Mouse (Mus musculus) forebrain, embryonic 12.5 days (tissue): ENCODE results near the gene Fibcd1. TPM values are rescaled to one million over a fixed set of nuclear protein-coding genes. Genes with fewer than 3 reads are reported as not detected.
A peak's percentile ranks its signal among the peaks of the same experiment; 100 is the strongest.

Source experiments
- ATAC-seq: fragments of 200-750 bp; cut with Nextera tagmentation; 2 replicates; pipeline ENCODE4 v1.8.0; 2017; ENCODE audit warnings: moderate TSS enrichment; ENCODE audit not compliant: low FRiP score
- H3K27ac ChIP-seq: fragments of 300-500 bp; sonication (generic); 2 replicates; pipeline ENCODE4 v1.5.1; 2016; ENCODE audit warnings: mild to moderate bottlenecking
- H3K27me3 ChIP-seq: fragments of 300-500 bp; sonication (generic); 2 replicates; pipeline ENCODE4 v1.6.1; 2016; ENCODE audit warnings: mild to moderate bottlenecking
- H3K36me3 ChIP-seq: fragments of 300-500 bp; sonication (generic); replicated peaks from 2 replicates; pipeline ENCODE4 v1.6.1; 2016; ENCODE audit warnings: mild to moderate bottlenecking
- H3K4me1 ChIP-seq: fragments of 300-500 bp; sonication (generic); 2 replicates; pipeline ENCODE4 v1.6.1; 2016
- H3K4me2 ChIP-seq: fragments of 300-500 bp; sonication (generic); 2 replicates; pipeline ENCODE4 v1.6.1; 2016; ENCODE audit warnings: mild to moderate bottlenecking, moderate library complexity
- H3K4me3 ChIP-seq: fragments of 300-500 bp; sonication (generic); replicated peaks from 2 replicates; pipeline ENCODE4 v1.5.1; 2016; ENCODE audit warnings: mild to moderate bottlenecking
- H3K9ac ChIP-seq: fragments of 300-500 bp; sonication (generic); 2 replicates; pipeline ENCODE4 v1.6.1; 2016; ENCODE audit warnings: mild to moderate bottlenecking
- H3K9me3 ChIP-seq: fragments of 300-500 bp; sonication (generic); 2 replicates; pipeline ENCODE4 v1.6.1; 2016
- WGBS: fragments of 180-500 bp; shearing (Covaris S2); methylation state at CpG from one replicate; pipeline ENCODE4 v1.1.7; 2016; 5-methylcytosine and 5-hydroxymethylcytosine counted together
- polyA plus RNA-seq: library from polyadenylated mRNA; unstranded; fragments of >200 nt; fragmentation: Nextera tagmentation; extraction: Ambion mirVana; gene quantifications from 2 replicates; pipeline ENCODE4 v1.2.1, GENCODE M21; 2016

Gene Fibcd1
- polyA plus RNA-seq, 1 experiment from 2014 or later, result 1.2 TPM

GRCm38 (mm10) chr2:31823933-31824730 is 21.7 kb downstream of the Fibcd1 start:
- WGBS, result 78% methylated on average over 11 of the region's 15 CpGs
- H3K36me3 ChIP-seq, result no peaks in the 10 kb centered on the region
- no peak for ATAC-seq
- peak overlapping the region; percentile 25; the same call in 1 of the 2 replicates for H3K27ac ChIP-seq
- H3K27me3 ChIP-seq, result peaks cover 44% of the 10 kb centered on the region
- H3K9ac ChIP-seq, result no peak overlapping the region
- H3K4me3 ChIP-seq, result no peak overlapping the region
- H3K4me1 ChIP-seq, result peaks cover 52% of the 10 kb centered on the region
- no peaks in the 10 kb centered on the region for H3K9me3 ChIP-seq
- no peak overlapping the region for H3K4me2 ChIP-seq

DNA sequence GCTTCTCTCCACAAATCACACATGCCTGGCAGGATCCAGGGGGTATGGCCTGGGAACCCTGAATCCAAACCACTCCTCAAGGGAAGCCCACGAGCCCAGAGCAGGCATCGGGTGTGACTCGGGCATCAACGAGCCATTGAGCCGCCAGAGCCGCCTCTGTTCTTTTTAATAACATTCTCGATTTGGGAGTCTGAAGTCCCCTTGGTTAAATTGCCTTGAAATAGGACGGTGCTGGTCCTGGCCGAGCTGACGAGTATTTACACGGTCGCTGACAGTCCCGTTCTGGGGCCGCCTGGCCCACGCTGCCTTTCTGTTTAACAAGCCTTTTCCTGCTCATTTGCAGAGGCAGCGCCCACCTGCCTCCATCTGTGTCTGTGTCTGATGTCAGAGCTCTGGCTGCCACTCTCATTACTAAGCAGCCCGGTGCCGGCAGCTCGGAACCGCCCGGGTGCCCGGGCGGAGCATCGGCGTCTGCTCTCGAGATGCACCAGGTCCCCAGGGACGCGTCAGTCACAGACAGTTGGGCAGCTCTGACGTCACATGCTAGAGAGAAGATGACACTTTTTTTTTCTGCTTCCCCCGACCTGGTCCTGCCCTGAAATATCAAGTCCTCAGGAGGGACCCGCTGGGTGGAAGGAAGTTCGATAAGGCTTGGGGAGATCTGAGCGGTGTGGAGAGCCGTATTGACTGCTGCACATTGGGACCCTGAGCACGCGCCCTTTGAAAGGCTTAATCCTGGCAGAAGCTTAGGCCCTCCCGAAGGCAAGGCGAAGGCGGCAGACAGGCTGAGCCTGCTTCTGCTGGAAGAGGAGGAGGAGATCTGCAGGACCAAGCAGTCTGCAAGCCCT is 23.1 kb downstream of the Fibcd1 start:
- WGBS, result 14% methylated on average over 39 of the region's 39 CpGs

GRCm38 (mm10) chr2:31815367-31815766 is 30.4 kb downstream of the Fibcd1 start:
- H3K4me3 ChIP-seq, result no peak overlapping the region
- no peak overlapping the region for H3K27ac ChIP-seq

More for the DNA sequence above, 23.1 kb downstream of the Fibcd1 start:
- Histone ChIP-seq H3K9ac (peak overlapping the region; percentile 49), H3K36me3 (no peaks in the 10 kb centered on the region), H3K4me2 (peak overlapping the region; percentile 54), H3K9me3 (no peaks in the 10 kb centered on the region), H3K27ac (peak overlapping the region; percentile 61), H3K4me3 (peak overlapping the region; percentile 32), H3K4me1 (peaks cover 38% of the 10 kb centered on the region), H3K27me3 (peaks cover 44% of the 10 kb centered on the region)
- ATAC-seq, result peak; percentile 73

GRCm38 (mm10) chr2:31814699-31815098 is 31.1 kb downstream of the Fibcd1 start:
- ATAC-seq, result no peak

More at GRCm38 (mm10) chr2:31815367-31815766, 30.4 kb downstream of the Fibcd1 start:
- Histone ChIP-seq H3K9ac (no peak overlapping the region), H3K27me3 (peaks cover 29% of the 10 kb centered on the region), H3K36me3 (no peaks in the 10 kb centered on the region), H3K4me1 (peaks cover 4% of the 10 kb centered on the region; the same call in 1 of the 2 replicates), H3K9me3 (no peaks in the 10 kb centered on the region), H3K4me2 (no peak overlapping the region)
- ATAC-seq, result peak; percentile 20; the same call in 1 of the 2 replicates
- WGBS, result 34% methylated on average over 5 of the region's 5 CpGs

GRCm38 (mm10) chr2:31813641-31814040 is 32.2 kb downstream of the Fibcd1 start:
- H3K36me3 ChIP-seq, result no peaks in the 10 kb centered on the region
- H3K9ac ChIP-seq, result no peak overlapping the region
- H3K27ac ChIP-seq, result no peak overlapping the region
- peaks cover 21% of the 10 kb centered on the region for H3K4me1 ChIP-seq
- no peak for ATAC-seq
- 87% methylated on average over 4 of the region's 4 CpGs for WGBS
- no peaks in the 10 kb centered on the region for H3K9me3 ChIP-seq
- no peak overlapping the region for H3K4me2 ChIP-seq
- peaks cover 32% of the 10 kb centered on the region for H3K27me3 ChIP-seq
- H3K4me3 ChIP-seq, result no peak overlapping the region

More at GRCm38 (mm10) chr2:31814699-31815098, 31.1 kb downstream of the Fibcd1 start:
- no peak overlapping the region for H3K9ac ChIP-seq
- peaks cover 10% of the 10 kb centered on the region for H3K4me1 ChIP-seq
- H3K4me2 ChIP-seq, result no peak overlapping the region
- peaks cover 29% of the 10 kb centered on the region for H3K27me3 ChIP-seq
- WGBS, result 84% methylated on average over 7 of the region's 7 CpGs
- H3K9me3 ChIP-seq, result no peaks in the 10 kb centered on the region
- H3K27ac ChIP-seq, result no peak overlapping the region
- H3K36me3 ChIP-seq, result no peaks in the 10 kb centered on the region
- no peak overlapping the region for H3K4me3 ChIP-seq

DNA sequence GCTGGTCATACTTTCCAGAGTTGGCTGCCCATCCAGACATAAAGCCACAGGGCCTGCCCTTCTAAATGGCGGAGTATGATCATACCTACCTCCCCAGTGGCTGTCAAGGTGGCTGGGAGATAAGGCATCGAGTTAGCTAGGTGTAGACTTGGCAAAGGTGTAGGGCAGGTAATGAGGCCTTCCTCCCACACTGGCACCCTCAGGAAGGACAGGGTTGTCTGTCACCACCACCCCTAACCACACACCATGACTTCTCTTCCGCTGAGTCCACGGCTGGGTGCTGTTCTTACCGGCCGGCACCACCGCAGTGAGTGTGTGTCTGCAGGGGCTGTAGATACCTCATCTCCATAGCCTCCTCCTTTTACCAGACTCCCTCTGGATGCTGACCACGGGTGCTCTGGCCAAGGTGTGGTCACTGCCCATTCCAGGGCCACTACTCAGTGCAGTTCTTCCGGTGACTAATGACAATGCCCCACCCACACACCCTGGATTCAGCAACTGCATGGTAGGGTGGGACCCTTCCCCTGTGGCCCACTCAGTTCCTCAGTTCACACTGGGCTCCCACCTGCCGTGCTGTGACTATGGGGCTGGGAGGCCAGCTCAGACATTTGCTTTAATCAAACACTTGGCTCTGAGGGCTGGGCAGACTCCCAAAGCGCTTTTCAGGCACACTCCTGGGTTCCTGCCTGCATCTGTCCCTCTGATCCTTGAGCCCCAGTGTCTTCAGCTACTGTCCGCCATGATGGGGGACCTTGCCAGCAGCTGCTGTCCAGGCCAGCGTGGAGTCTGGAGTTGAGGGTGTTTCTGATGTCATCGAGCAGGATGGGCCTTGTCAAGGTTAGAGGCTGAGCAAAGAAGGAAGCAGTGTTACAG is 34.5 kb downstream of the Fibcd1 start:
- no peaks in the 10 kb centered on the region for H3K9me3 ChIP-seq
- no peaks in the 10 kb centered on the region for H3K36me3 ChIP-seq
- H3K4me3 ChIP-seq, result no peak overlapping the region
- peaks cover 44% of the 10 kb centered on the region for H3K4me1 ChIP-seq
- peaks cover 34% of the 10 kb centered on the region for H3K27me3 ChIP-seq
- no peak overlapping the region for H3K4me2 ChIP-seq
- ATAC-seq, result no peak
- H3K27ac ChIP-seq, result no peak overlapping the region
- H3K9ac ChIP-seq, result no peak overlapping the region
- 88% methylated on average over 14 of the region's 14 CpGs for WGBS

GRCm38 (mm10) chr2:31810444-31810843 is 35.4 kb downstream of the Fibcd1 start, which contains the start of gene Qrfp:
TSS of gene Qrfp (minus strand) at chr2:31810580.
- Histone ChIP-seq H3K27ac (no peak within 1 kb of the TSS; the same call in 1 of the 2 replicates), H3K36me3 (no peaks in the 10 kb centered on the region), H3K27me3 (peaks cover 34% of the 10 kb centered on the region), H3K4me1 (peaks cover 53% of the 10 kb centered on the region), H3K9ac (no peak within 1 kb of the TSS), H3K9me3 (no peaks in the 10 kb centered on the region), H3K4me2 (no peak within 1 kb of the TSS), H3K4me3 (no peak within 1 kb of the TSS)
- no peak for ATAC-seq
- WGBS, result 56% methylated on average over 12 of the region's 12 CpGs

DNA sequence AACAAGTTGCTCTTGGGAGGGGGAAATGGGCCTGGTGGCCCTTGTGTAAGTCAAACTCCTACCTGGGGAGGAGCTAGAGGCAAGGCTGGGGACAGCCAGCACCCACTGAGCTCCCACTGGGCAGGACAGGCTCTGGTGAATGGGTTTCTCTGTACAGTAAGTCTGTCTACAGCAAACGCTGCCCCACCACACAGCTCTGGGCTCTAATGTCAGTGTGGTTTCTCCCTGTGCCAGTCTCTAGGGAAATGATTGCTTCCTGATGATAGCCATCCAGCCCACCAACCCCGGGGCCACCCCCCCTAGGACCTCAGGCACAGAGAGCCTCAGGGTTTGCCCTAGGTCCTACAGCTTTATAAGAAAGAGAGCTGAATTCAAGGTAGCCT is 36.5 kb downstream of the Fibcd1 start:
- Histone ChIP-seq H3K36me3 (peaks cover 4% of the 10 kb centered on the region), H3K27ac (no peak overlapping the region; the same call in 1 of the 2 replicates), H3K4me1 (peaks cover 64% of the 10 kb centered on the region), H3K4me2 (no peak overlapping the region), H3K4me3 (no peak overlapping the region), H3K9ac (no peak overlapping the region), H3K27me3 (peaks cover 30% of the 10 kb centered on the region), H3K9me3 (no peaks in the 10 kb centered on the region)
- 55% methylated on average over 2 of the region's 2 CpGs for WGBS
- ATAC-seq, result no peak

DNA sequence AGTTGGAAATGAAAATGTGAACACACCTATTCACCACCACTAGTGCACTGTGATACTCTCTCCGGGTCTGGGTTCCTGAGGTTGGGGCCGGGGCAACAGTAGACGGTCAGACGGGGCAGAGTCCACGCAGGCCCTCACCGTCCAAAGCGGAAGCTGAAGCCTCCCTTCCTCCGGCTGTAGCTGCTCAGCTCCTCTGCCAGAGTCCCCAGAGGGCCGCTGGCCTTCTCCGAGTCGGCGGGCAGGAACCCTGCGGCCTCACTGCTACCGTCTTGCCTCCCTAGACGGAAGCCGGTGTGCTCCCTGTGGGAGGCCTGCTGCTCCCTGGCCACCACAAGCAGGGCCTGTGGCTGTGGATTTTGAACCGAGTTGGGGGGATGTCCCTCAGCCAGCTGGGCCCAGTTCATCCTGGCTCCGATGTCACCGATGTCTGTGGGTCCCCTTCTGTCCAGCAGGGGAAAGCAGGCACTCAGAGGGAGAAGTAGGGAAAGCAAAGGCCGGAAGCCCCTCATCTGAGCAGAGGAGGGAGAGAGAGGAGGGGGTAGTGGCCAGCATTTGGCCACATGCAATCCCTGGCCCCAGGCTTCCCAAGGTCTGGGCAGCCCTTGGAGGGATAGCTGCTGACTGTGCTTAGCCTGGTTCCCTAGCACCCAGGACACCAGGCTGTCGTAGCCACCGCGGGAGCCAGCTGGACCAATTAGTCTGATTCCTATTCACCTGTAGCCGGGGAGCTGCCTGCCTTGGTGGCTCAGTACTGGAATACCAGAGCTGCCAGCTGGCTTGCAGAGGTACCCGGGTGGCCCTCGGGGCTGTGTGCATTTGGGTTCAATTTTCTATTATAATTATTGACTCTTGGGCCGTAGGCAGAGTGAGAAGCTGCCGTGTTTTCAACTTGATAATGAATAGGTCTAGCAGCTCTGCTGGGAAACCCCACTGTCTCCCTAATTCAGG is 37.1 kb downstream of the Fibcd1 start:
- Histone ChIP-seq H3K9ac (0 out of 2 replicates have a peak overlapping the region, but pooled peaks have one; percentile 17), H3K4me2 (no peak overlapping the region), H3K9me3 (no peaks in the 10 kb centered on the region), H3K27me3 (peaks cover 24% of the 10 kb centered on the region), H3K4me3 (no peak overlapping the region), H3K36me3 (peaks cover 11% of the 10 kb centered on the region), H3K4me1 (peaks cover 64% of the 10 kb centered on the region), H3K27ac (peak overlapping the region; percentile 15; the same call in 1 of the 2 replicates)
- ATAC-seq, result no peak
- WGBS, result 41% methylated on average over 28 of the region's 28 CpGs

- Histone ChIP-seq H3K27ac (peak overlapping the region; percentile 77), H3K27me3 (peaks cover 22% of the 10 kb centered on the region), H3K9me3 (no peaks in the 10 kb centered on the region), H3K4me2 (no peak overlapping the region), H3K4me3 (no peak overlapping the region), H3K36me3 (peaks cover 30% of the 10 kb centered on the region), H3K9ac (peak overlapping the region; percentile 25; the same call in 1 of the 2 replicates), H3K4me1 (peaks cover 64% of the 10 kb centered on the region)
- peak; percentile 42 for ATAC-seq
- 23% methylated on average over 9 of the region's 9 CpGs for WGBS
These were observed 39.0 kb downstream of the Fibcd1 start for GRCm38 (mm10) chr2:31806639-31807382.
